Mouse (Mus musculus): ENCODE measurements around the gene Txndc11. TPM values are rescaled to one million over a fixed set of nuclear protein-coding genes. Genes with fewer than 3 reads are reported as not detected.

Txndc11 gene
- polyA plus RNA-seq, 2 experiments = 8.9 to 13.4 TPM

DNA sequence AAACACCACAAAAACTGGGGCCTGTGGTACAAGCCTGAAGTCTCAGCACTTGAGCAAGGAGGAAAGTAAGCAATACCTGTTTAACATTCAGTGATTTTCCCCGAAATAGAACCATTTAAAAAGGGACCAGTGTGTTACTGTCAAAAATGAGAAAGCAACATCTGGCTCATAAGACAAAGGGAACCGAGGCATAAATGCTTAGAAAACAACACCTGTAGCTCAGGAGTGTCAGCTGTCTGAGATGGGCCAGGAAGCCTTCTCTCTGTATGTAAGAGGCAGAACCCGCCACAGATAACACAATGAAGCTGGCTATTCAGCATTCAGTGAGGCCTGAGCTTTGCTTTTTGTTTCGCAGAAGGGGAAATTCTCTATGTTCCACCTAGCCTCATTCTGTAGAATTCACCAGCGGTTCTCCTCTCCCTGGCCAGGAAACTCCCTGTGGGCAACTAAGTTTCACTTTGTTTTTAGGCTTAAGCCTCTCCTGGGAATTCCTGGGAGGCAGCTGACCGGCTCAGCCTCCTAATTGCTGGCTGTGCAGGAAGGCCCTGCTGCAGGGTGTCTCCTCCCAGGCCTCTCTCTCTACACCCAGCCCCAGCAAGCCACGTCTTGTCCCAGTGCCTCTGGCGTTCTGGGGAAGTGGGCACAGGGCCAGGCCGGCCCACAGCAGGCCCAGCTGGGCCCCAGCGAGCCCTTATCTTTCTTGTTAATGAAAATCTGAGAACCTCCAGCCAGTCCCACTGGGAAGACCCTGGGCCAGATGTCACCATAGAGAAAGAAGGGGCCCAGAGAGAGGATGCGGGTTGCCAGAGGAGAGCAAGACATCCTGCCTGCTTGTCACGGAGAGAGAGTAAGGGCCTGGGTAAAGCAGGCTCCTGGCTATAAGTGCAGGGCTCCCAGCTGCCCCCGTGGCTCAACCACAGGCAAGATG, 71.4 kb downstream of the Txndc11 start:
- no peak for TF ChIP-seq CTCF (IDR thresholded peaks at IDR 0.05; ENCODE audit: low read depth)
- TF ChIP-seq EP300 (IDR thresholded peaks at IDR 0.05; ENCODE audit: low read depth) = no peak
- DNase-seq (ENCODE audit: low read depth in 3 of 3, low spot score in 3 of 3) (no peak), ATAC-seq (ENCODE audit: insufficient read depth) (no peak)
- Histone ChIP-seq H3K4me1 (replicated peaks; ENCODE audit: control insufficient read depth in 2 of 2, insufficient read depth in 2 of 2, low read length in 1 of 2) (peaks cover 4 to 5% of the 10 kb centered on the region in 2 experiments; a peak in 2 of 4 replicates), H3K4me3 (ENCODE audit: insufficient read depth in 1 of 2, low read depth in 2 of 2, low read length in 2 of 2) (no peak overlapping the region), H3K27ac (no peak overlapping the region), H3K9ac (replicated peaks) (no peak overlapping the region), H3K4me2 (ENCODE audit: low read depth) (no peak overlapping the region), H3K9me3 (ENCODE audit: control insufficient read depth, low read length) (no peaks in the 10 kb centered on the region), H3K36me3 (replicated peaks; ENCODE audit: control insufficient read depth, insufficient read depth, low read depth) (no peaks in the 10 kb centered on the region), H3K27me3 (ENCODE audit: control insufficient read depth, insufficient read depth, low read length) (peaks cover 16% of the 10 kb centered on the region)
- 33% methylated on average over 13 of the region's 13 CpGs for WGBS (ENCODE audit: insufficient replicate concordance)

DNA sequence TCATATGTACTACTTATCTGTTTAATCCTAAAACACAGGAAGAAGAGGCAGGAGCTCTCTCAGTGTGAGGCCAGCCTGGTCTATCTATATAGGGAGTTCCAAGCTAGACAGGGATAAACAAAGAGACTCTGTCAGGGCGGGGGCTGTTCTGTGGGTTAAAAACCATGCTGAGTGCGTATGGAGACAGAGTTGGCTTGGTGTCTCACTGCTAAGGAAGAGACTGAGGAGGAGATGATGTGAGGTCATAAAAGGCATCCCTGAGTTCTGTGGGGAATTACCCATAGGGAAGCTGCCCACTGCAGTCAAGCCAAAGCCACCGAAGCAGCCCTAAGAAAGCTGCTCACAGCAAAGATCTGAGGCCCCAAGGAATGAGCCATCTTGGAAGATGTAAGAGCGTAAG, 73.8 kb downstream of the Txndc11 start, which contains the start of gene Snn:
Gene Snn, plus strand, starts transcription at position 301 of the 400 bp plus-strand sequence.
- Histone ChIP-seq H3K27ac (no peak within 1 kb of the TSS), H3K4me3 (ENCODE audit: insufficient read depth in 1 of 2, low read depth in 2 of 2, low read length in 2 of 2) (no peak within 1 kb of the TSS), H3K27me3 (ENCODE audit: control insufficient read depth, insufficient read depth, low read length) (no peaks in the 10 kb centered on the region), H3K4me2 (ENCODE audit: low read depth) (no peak within 1 kb of the TSS), H3K9me3 (ENCODE audit: control insufficient read depth, low read length) (no peaks in the 10 kb centered on the region), H3K36me3 (replicated peaks; ENCODE audit: control insufficient read depth, insufficient read depth, low read depth) (no peaks in the 10 kb centered on the region), H3K4me1 (replicated peaks; ENCODE audit: control insufficient read depth in 2 of 2, insufficient read depth in 2 of 2, low read length in 1 of 2) (peaks cover 1% of the 10 kb centered on the region in 2 experiments; a peak in 2 of 4 replicates), H3K9ac (replicated peaks) (no peak within 1 kb of the TSS)
- no peak for TF ChIP-seq CTCF (IDR thresholded peaks at IDR 0.05; ENCODE audit: low read depth)
- no peak for TF ChIP-seq EP300 (IDR thresholded peaks at IDR 0.05; ENCODE audit: low read depth)
- DNase-seq (ENCODE audit: low read depth in 3 of 3, low spot score in 3 of 3) (no peak), ATAC-seq (ENCODE audit: insufficient read depth) (no peak)
- WGBS (ENCODE audit: insufficient replicate concordance) = 71% methylated on average over 4 of the region's 4 CpGs

GRCm38 (mm10) chr16:11055916-11056315, 78.5 kb downstream of the Txndc11 start:
- no peak for TF ChIP-seq CTCF (IDR thresholded peaks at IDR 0.05; ENCODE audit: low read depth)
- no peaks in the 10 kb centered on the region for H3K36me3 ChIP-seq (replicated peaks; ENCODE audit: control insufficient read depth, insufficient read depth, low read depth)
- no peak for ATAC-seq (ENCODE audit: insufficient read depth)

GRCm38 (mm10) chr16:11054871-11055270, 79.6 kb downstream of the Txndc11 start:
- Histone ChIP-seq H3K9ac (replicated peaks) (no peak overlapping the region), H3K4me2 (ENCODE audit: low read depth) (no peak overlapping the region), H3K36me3 (replicated peaks; ENCODE audit: control insufficient read depth, insufficient read depth, low read depth) (no peaks in the 10 kb centered on the region), H3K27me3 (ENCODE audit: control insufficient read depth, insufficient read depth, low read length) (no peaks in the 10 kb centered on the region), H3K4me1 (replicated peaks; ENCODE audit: control insufficient read depth in 2 of 2, insufficient read depth in 2 of 2, low read length in 1 of 2) (no peaks in the 10 kb centered on the region), H3K9me3 (ENCODE audit: control insufficient read depth, low read length) (no peaks in the 10 kb centered on the region), H3K27ac (no peak overlapping the region), H3K4me3 (ENCODE audit: insufficient read depth in 1 of 2, low read depth in 2 of 2, low read length in 2 of 2) (no peak overlapping the region)
- no peak for DNase-seq (ENCODE audit: low read depth in 3 of 3, low spot score in 3 of 3)
- ATAC-seq (ENCODE audit: insufficient read depth) = no peak
- no peak for TF ChIP-seq EP300 (IDR thresholded peaks at IDR 0.05; ENCODE audit: low read depth)
- no peak for TF ChIP-seq CTCF (IDR thresholded peaks at IDR 0.05; ENCODE audit: low read depth)
- WGBS (ENCODE audit: insufficient replicate concordance) = 59% methylated on average over 6 of the region's 6 CpGs

More at GRCm38 (mm10) chr16:11055916-11056315, 78.5 kb downstream of the Txndc11 start:
- 60% methylated on average over 5 of the region's 5 CpGs for WGBS (ENCODE audit: insufficient replicate concordance)
- no peaks in the 10 kb centered on the region for H3K4me1 ChIP-seq (replicated peaks; ENCODE audit: control insufficient read depth in 2 of 2, insufficient read depth in 2 of 2, low read length in 1 of 2)
- H3K4me2 ChIP-seq (ENCODE audit: low read depth) = no peak overlapping the region
- DNase-seq (ENCODE audit: low read depth in 3 of 3, low spot score in 3 of 3) = no peak
- no peak overlapping the region for H3K9ac ChIP-seq (replicated peaks)
- H3K27me3 ChIP-seq (ENCODE audit: control insufficient read depth, insufficient read depth, low read length) = no peaks in the 10 kb centered on the region
- no peaks in the 10 kb centered on the region for H3K9me3 ChIP-seq (ENCODE audit: control insufficient read depth, low read length)
- no peak overlapping the region for H3K27ac ChIP-seq
- H3K4me3 ChIP-seq (ENCODE audit: insufficient read depth in 1 of 2, low read depth in 2 of 2, low read length in 2 of 2) = no peak overlapping the region

DNA sequence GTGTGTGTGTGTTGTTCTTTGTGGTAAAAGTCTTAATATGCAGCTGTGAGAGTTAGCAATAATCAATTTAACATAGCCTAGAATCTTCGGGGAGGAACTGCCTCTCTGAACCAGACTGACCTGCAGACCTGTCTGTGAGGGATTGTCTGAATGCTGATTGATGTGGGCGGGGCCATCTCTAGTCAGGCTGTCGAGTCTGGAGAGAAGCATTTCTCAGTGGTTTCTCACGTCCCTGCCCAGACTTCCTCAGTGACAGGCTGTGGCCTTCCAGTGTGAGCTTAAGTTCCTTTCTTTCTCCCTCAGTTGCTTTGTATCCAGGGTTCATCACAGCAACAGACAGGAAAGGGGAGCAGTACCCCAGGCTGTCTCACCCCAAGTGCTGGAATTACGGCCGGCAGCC, 80.0 kb downstream of the Txndc11 start:
- H3K4me2 ChIP-seq (ENCODE audit: low read depth) = no peak overlapping the region
- DNase-seq (ENCODE audit: low read depth in 3 of 3, low spot score in 3 of 3) (no peak), ATAC-seq (ENCODE audit: insufficient read depth) (no peak)
- H3K36me3 ChIP-seq (replicated peaks; ENCODE audit: control insufficient read depth, insufficient read depth, low read depth) = no peaks in the 10 kb centered on the region
- no peak overlapping the region for H3K9ac ChIP-seq (replicated peaks)
- WGBS (ENCODE audit: insufficient replicate concordance) = 44% methylated on average over 6 of the region's 6 CpGs
- no peak overlapping the region for H3K27ac ChIP-seq
- H3K27me3 ChIP-seq (ENCODE audit: control insufficient read depth, insufficient read depth, low read length) = no peaks in the 10 kb centered on the region
- H3K4me3 ChIP-seq (ENCODE audit: insufficient read depth in 1 of 2, low read depth in 2 of 2, low read length in 2 of 2) = no peak overlapping the region
- H3K9me3 ChIP-seq (ENCODE audit: control insufficient read depth, low read length) = no peaks in the 10 kb centered on the region
- H3K4me1 ChIP-seq (replicated peaks; ENCODE audit: control insufficient read depth in 2 of 2, insufficient read depth in 2 of 2, low read length in 1 of 2) = no peaks in the 10 kb centered on the region
- no peak for TF ChIP-seq CTCF (IDR thresholded peaks at IDR 0.05; ENCODE audit: low read depth)
- no peak for TF ChIP-seq EP300 (IDR thresholded peaks at IDR 0.05; ENCODE audit: low read depth)

All from liver, embryonic 14.5 days (tissue).